8 mouse cellular contexts compared by ENCODE assay signal in the genomic region with DNA sequence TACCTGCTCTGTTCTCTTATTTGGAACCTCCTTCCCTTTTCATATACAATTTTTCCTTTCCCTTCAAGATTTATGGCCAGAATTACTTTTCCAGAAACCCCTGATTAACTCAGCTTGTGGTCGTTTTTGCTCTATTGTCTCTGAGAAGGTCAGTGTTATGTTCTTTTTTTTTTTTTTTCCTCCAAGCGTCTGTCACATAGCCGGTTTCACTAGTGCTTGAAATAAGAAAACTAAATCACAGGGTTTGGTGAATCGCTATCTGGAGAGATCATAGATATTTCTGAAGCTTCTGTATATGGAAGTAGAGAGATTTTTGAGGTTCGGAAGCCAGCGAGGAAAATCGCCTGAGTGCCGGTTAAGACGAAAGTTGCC. TPM values are rescaled to one million over a fixed set of nuclear protein-coding genes. Genes with fewer than 3 reads are reported as not detected.
DNase-seq lines count a peak whose midpoint lies in the region; ATAC-seq and TF ChIP-seq lines count a peak whose summit lies in the region.

No protein-coding gene starts in this region.

- no peaks in the 10 kb centered on the region for H3K9me3 ChIP-seq in heart, embryonic 11.5 days (replicated peaks; ENCODE audit: control insufficient read depth, low read length)
- H3K9me3 ChIP-seq in E14TG2a.4 (ENCODE audit: low read length), result no peaks in the 10 kb centered on the region
- H3K9me3 ChIP-seq in forebrain, embryonic 13.5 days (replicated peaks), result no peaks in the 10 kb centered on the region
- H3K9me3 ChIP-seq in liver, embryonic 15.5 days (replicated peaks), result no peaks in the 10 kb centered on the region

- no peak for DNase-seq in heart, adult 9 months (ENCODE audit: low spot score in 2 of 2)
- DNase-seq in ovary, postnatal 10 days (ENCODE audit: low spot score), result no peak
- no peak for DNase-seq in urinary bladder, postnatal 25 days (ENCODE audit: low spot score)
- no peak for DNase-seq in urinary bladder, adult 2 months (ENCODE audit: low spot score)

- TF ChIP-seq CTCF in E14TG2a.4 (conservative IDR thresholded peaks at IDR 0.05; ENCODE audit: low read length), result no peak

- H3K36me3 ChIP-seq in heart, embryonic 11.5 days (ENCODE audit: control insufficient read depth, insufficient read depth, low read length), result peaks cover 11% of the 10 kb centered on the region
- peaks cover 35% of the 10 kb centered on the region for H3K36me3 ChIP-seq in E14TG2a.4 (ENCODE audit: insufficient read depth, low read length)
- peaks cover 21% of the 10 kb centered on the region for H3K36me3 ChIP-seq in forebrain, embryonic 13.5 days (ENCODE audit: poor library complexity, severe bottlenecking)
- peaks cover 20% of the 10 kb centered on the region for H3K36me3 ChIP-seq in liver, embryonic 15.5 days (replicated peaks)

- peak overlapping the region; percentile 96 for H3K9ac ChIP-seq in heart, embryonic 11.5 days (ENCODE audit: low read depth, low read length)
- peak overlapping the region; percentile 89; the same call in 1 of the 2 replicates for H3K9ac ChIP-seq in forebrain, embryonic 13.5 days
- H3K9ac ChIP-seq in liver, embryonic 15.5 days, result peak overlapping the region; percentile 95

- H3K4me3 ChIP-seq in heart, embryonic 11.5 days (ENCODE audit: low read depth, low read length), result peak overlapping the region; percentile 94
- peak overlapping the region; percentile 93 for H3K4me3 ChIP-seq in E14TG2a.4 (replicated peaks; ENCODE audit: low read length)
- peak overlapping the region; percentile 78 for H3K4me3 ChIP-seq in forebrain, embryonic 13.5 days
- H3K4me3 ChIP-seq in liver, embryonic 15.5 days (replicated peaks), result peak overlapping the region; percentile 96

- peaks cover 6% of the 10 kb centered on the region; the same call in 1 of the 2 replicates for H3K4me1 ChIP-seq in heart, embryonic 11.5 days (ENCODE audit: control insufficient read depth, insufficient read depth, low read length)
- peaks cover 42% of the 10 kb centered on the region for H3K4me1 ChIP-seq in E14TG2a.4 (replicated peaks; ENCODE audit: low read depth, low read length)
- H3K4me1 ChIP-seq in forebrain, embryonic 13.5 days, result peaks cover 20% of the 10 kb centered on the region
- H3K4me1 ChIP-seq in liver, embryonic 15.5 days (replicated peaks), result peaks cover 47% of the 10 kb centered on the region

- ATAC-seq in heart, embryonic 11.5 days (replicated peaks; ENCODE audit: insufficient number of reproducible peaks, low FRiP score, low TSS enrichment), result no peak
- peak; percentile 20; the same call in 1 of the 2 replicates for ATAC-seq in forebrain, embryonic 13.5 days
- no peak for ATAC-seq in liver, embryonic 15.5 days (ENCODE audit: insufficient read depth)

- under 1% methylated on average over 9 of the region's 9 CpGs for WGBS in heart, embryonic 11.5 days (ENCODE audit: insufficient replicate concordance)
- 0% methylated on average over 9 of the region's 9 CpGs for WGBS in forebrain, embryonic 13.5 days
- under 1% methylated on average over 9 of the region's 9 CpGs for WGBS in liver, embryonic 15.5 days (ENCODE audit: insufficient replicate concordance)

- H3K27me3 ChIP-seq in heart, embryonic 11.5 days (ENCODE audit: control insufficient read depth, insufficient read depth, low read length), result 0 out of 2 replicates have a peak, but pooled peaks cover 1% of the 10 kb centered on the region
- no peaks in the 10 kb centered on the region; the same call in 1 of the 2 replicates for H3K27me3 ChIP-seq in E14TG2a.4 (ENCODE audit: insufficient read depth, low read length)
- no peaks in the 10 kb centered on the region for H3K27me3 ChIP-seq in forebrain, embryonic 13.5 days
- H3K27me3 ChIP-seq in liver, embryonic 15.5 days, result 0 out of 2 replicates have a peak, but pooled peaks cover 8% of the 10 kb centered on the region

- H3K4me2 ChIP-seq in heart, embryonic 11.5 days, result peak overlapping the region; percentile 76
- H3K4me2 ChIP-seq in forebrain, embryonic 13.5 days, result peak overlapping the region; percentile 75
- H3K4me2 ChIP-seq in liver, embryonic 15.5 days, result peak overlapping the region; percentile 71

- peak overlapping the region; percentile 97; the same call in 1 of the 2 replicates for H3K27ac ChIP-seq in heart, embryonic 11.5 days (ENCODE audit: low read depth, low read length)
- H3K27ac ChIP-seq in forebrain, embryonic 13.5 days, result no peak overlapping the region
- H3K27ac ChIP-seq in liver, embryonic 15.5 days (replicated peaks), result peak overlapping the region; percentile 99

RNA-seq across cellular contexts. Expression of a gene that starts 0.2 kb away (rescaled TPM):
- 57.2 and 61.3 TPM in 2 replicates for polyA plus RNA-seq in heart, embryonic 11.5 days (2014; fragmentation: Nextera tagmentation; extraction: Ambion mirVana)
- 106 and 115 TPM in 2 replicates for polyA plus RNA-seq in forebrain, embryonic 13.5 days (2015; fragmentation: Nextera tagmentation; extraction: Ambion mirVana)
- 78.7 and 79.7 TPM in 2 replicates for polyA plus RNA-seq in liver, embryonic 15.5 days (2015; fragmentation: Nextera tagmentation; extraction: Ambion mirVana)
- 51.8 and 69.0 TPM in 2 replicates for polyA plus RNA-seq in urinary bladder, adult 2 months (2012; rRNA removed)

RNA-seq across cellular contexts. Expression of a gene that starts 46.6 kb away (rescaled TPM):
- 161 and 177 TPM in 2 replicates for polyA plus RNA-seq in heart, embryonic 11.5 days (2014; fragmentation: Nextera tagmentation; extraction: Ambion mirVana)
- polyA plus RNA-seq in forebrain, embryonic 13.5 days (2015; fragmentation: Nextera tagmentation; extraction: Ambion mirVana), result 123 and 131 TPM in 2 replicates
- polyA plus RNA-seq in liver, embryonic 15.5 days (2015; fragmentation: Nextera tagmentation; extraction: Ambion mirVana), result 52.7 and 53.4 TPM in 2 replicates
- 46.8 and 49.0 TPM in 2 replicates for polyA plus RNA-seq in urinary bladder, adult 2 months (2012; rRNA removed)
